Mouse (Mus musculus): ENCODE results near the gene Cd209d. TPM values are rescaled to one million over a fixed set of nuclear protein-coding genes. Genes with fewer than 3 reads are reported as not detected.
"Not testable (repeated sequence)": the region's sequence is repeated elsewhere in the genome, so short reads cannot be mapped to it uniquely, and the experiment has no call there.

Gene Cd209d
- not detected in 2 replicates for polyA plus RNA-seq (2014; fragmentation: Nextera tagmentation; extraction: Ambion mirVana)

GRCm38 (mm10) chr8:3878455-3878854 lies at the start of gene Cd209d:
Gene Cd209d, minus strand, starts transcription at chr8:3878555.
- H3K9ac ChIP-seq (ENCODE audit: low read length): no peak within 1 kb of the TSS
- ATAC-seq (ENCODE audit: low FRiP score) (no peak), DNase-seq (ENCODE audit: low spot score, missing footprints) (no peak)
- no peak within 1 kb of the TSS for H3K27ac ChIP-seq (ENCODE audit: low read depth, low read length)
- H3K36me3 ChIP-seq (ENCODE audit: control insufficient read depth, insufficient read depth, low read length): no peaks in the 10 kb centered on the region
- no peaks in the 10 kb centered on the region for H3K27me3 ChIP-seq (ENCODE audit: control insufficient read depth, insufficient read depth, low read length)
- peaks cover 24% of the 10 kb centered on the region; the same call in 1 of the 2 replicates for H3K9me3 ChIP-seq (ENCODE audit: control insufficient read depth, low read length)
- H3K4me2 ChIP-seq: no peak within 1 kb of the TSS
- 80% methylated on average over 4 of the region's 4 CpGs for WGBS
- no peaks in the 10 kb centered on the region for H3K4me1 ChIP-seq (ENCODE audit: control insufficient read depth, insufficient read depth, low read length)
- no peak within 1 kb of the TSS for H3K4me3 ChIP-seq (ENCODE audit: low read depth, low read length)

DNA sequence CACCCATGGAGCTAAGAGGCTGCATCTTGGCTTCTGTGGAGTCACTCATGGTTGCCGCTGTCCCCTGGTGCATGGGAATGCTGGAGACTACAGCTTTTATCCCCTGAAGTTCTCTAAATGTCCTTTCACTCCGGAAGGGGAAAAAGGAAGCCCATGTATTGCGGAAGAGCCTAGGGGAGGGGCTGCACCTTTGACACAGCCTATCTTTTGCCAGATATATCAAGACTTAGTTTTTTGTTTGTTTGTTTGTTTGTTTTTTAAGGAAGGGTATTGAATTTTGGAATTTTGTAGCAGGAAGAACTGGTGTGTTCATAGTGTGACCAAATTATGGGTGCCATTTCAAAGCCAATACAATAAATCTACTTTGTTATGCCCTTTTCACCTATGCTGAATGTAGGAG lies 48.4 kb upstream of the Cd209d start, which contains the start of gene Cd209b:
Gene Cd209b (minus strand): TSS at position 101 of the 400 bp plus-strand sequence.
- no peak within 1 kb of the TSS for H3K4me3 ChIP-seq (ENCODE audit: low read depth, low read length)
- ATAC-seq (ENCODE audit: low FRiP score): no peak
- no peak within 1 kb of the TSS for H3K27ac ChIP-seq (ENCODE audit: low read depth, low read length)
- H3K4me2 ChIP-seq: no peak within 1 kb of the TSS
- peaks cover 21% of the 10 kb centered on the region for H3K9me3 ChIP-seq (ENCODE audit: control insufficient read depth, low read length)
- H3K4me1 ChIP-seq (ENCODE audit: control insufficient read depth, insufficient read depth, low read length): no peaks in the 10 kb centered on the region
- WGBS: 90% methylated on average over 3 of the region's 3 CpGs
- no peaks in the 10 kb centered on the region for H3K27me3 ChIP-seq (ENCODE audit: control insufficient read depth, insufficient read depth, low read length)
- no peak for DNase-seq (ENCODE audit: low spot score, missing footprints)
- H3K9ac ChIP-seq (ENCODE audit: low read length): no peak within 1 kb of the TSS
- no peaks in the 10 kb centered on the region for H3K36me3 ChIP-seq (ENCODE audit: control insufficient read depth, insufficient read depth, low read length)

- 74% methylated on average over 2 of the region's 2 CpGs for WGBS
- Histone ChIP-seq H3K27me3 (ENCODE audit: control insufficient read depth, insufficient read depth, low read length) (no peaks in the 10 kb centered on the region), H3K4me2 (no peak overlapping the region), H3K4me1 (ENCODE audit: control insufficient read depth, insufficient read depth, low read length) (no peaks in the 10 kb centered on the region), H3K4me3 (ENCODE audit: low read depth, low read length) (no peak overlapping the region), H3K36me3 (ENCODE audit: control insufficient read depth, insufficient read depth, low read length) (no peaks in the 10 kb centered on the region), H3K9ac (ENCODE audit: low read length) (no peak overlapping the region), H3K27ac (ENCODE audit: low read depth, low read length) (no peak overlapping the region), H3K9me3 (ENCODE audit: control insufficient read depth, low read length) (peaks cover 28% of the 10 kb centered on the region; the same call in 1 of the 2 replicates)
- ATAC-seq (ENCODE audit: low FRiP score) (no peak), DNase-seq (ENCODE audit: low spot score, missing footprints) (no peak)
These were observed 2.2 kb downstream of the Cd209d start for GRCm38 (mm10) chr8:3876121-3876520.

GRCm38 (mm10) chr8:3862736-3863135 lies 15.6 kb downstream of the Cd209d start:
- not testable (repeated sequence) for H3K9ac ChIP-seq (ENCODE audit: low read length); H3K4me2 ChIP-seq; H3K4me1 ChIP-seq (ENCODE audit: control insufficient read depth, insufficient read depth, low read length); H3K4me3 ChIP-seq (ENCODE audit: low read depth, low read length); H3K36me3 ChIP-seq (ENCODE audit: control insufficient read depth, insufficient read depth, low read length); H3K27ac ChIP-seq (ENCODE audit: low read depth, low read length); H3K27me3 ChIP-seq (ENCODE audit: control insufficient read depth, insufficient read depth, low read length); DNase-seq (ENCODE audit: low spot score, missing footprints); ATAC-seq (ENCODE audit: low FRiP score); H3K9me3 ChIP-seq (ENCODE audit: control insufficient read depth, low read length)

GRCm38 (mm10) chr8:3854209-3854608 lies 24.1 kb downstream of the Cd209d start, which contains the start of gene Cd209e:
Gene Cd209e, minus strand, starts transcription at chr8:3854309.
- Histone ChIP-seq H3K27ac (ENCODE audit: low read depth, low read length) (no peak within 1 kb of the TSS), H3K4me3 (ENCODE audit: low read depth, low read length) (no peak within 1 kb of the TSS), H3K27me3 (ENCODE audit: control insufficient read depth, insufficient read depth, low read length) (no peaks in the 10 kb centered on the region), H3K4me1 (ENCODE audit: control insufficient read depth, insufficient read depth, low read length) (no peaks in the 10 kb centered on the region), H3K9me3 (ENCODE audit: control insufficient read depth, low read length) (peaks cover 3% of the 10 kb centered on the region; the same call in 1 of the 2 replicates), H3K4me2 (no peak within 1 kb of the TSS), H3K9ac (ENCODE audit: low read length) (no peak within 1 kb of the TSS), H3K36me3 (ENCODE audit: control insufficient read depth, insufficient read depth, low read length) (no peaks in the 10 kb centered on the region)
- ATAC-seq (ENCODE audit: low FRiP score) (no peak), DNase-seq (ENCODE audit: low spot score, missing footprints) (no peak)
- WGBS: 62% methylated on average over 2 of the region's 2 CpGs

Other genes starting within 250 kb of the Cd209d start
- gene Stxbp2, start 247.6 kb downstream of the Cd209d start, polyA plus RNA-seq (2014; fragmentation: Nextera tagmentation; extraction: Ambion mirVana): 16.7 and 18.1 TPM in 2 replicates
- 0.15 TPM in 1 of 2 replicates, not detected in the other for gene Retn, start 222.8 kb downstream of the Cd209d start, polyA plus RNA-seq (2014; fragmentation: Nextera tagmentation; extraction: Ambion mirVana)
- 0.20 and 0.28 TPM in 2 replicates for gene Mcemp1, start 212.8 kb downstream of the Cd209d start, polyA plus RNA-seq (2014; fragmentation: Nextera tagmentation; extraction: Ambion mirVana)
- 5.4 and 6.8 TPM in 2 replicates for gene Fcor, start 206.2 kb downstream of the Cd209d start, polyA plus RNA-seq (2014; fragmentation: Nextera tagmentation; extraction: Ambion mirVana)
- 41.0 and 43.3 TPM in 2 replicates for gene Trappc5, start 202.3 kb downstream of the Cd209d start, polyA plus RNA-seq (2014; fragmentation: Nextera tagmentation; extraction: Ambion mirVana)
- 0.11 and 0.27 TPM in 2 replicates for gene Fcer2a, start 184.4 kb downstream of the Cd209d start, polyA plus RNA-seq (2014; fragmentation: Nextera tagmentation; extraction: Ambion mirVana)
- not detected in 2 replicates for gene Clec4g, start 157.9 kb downstream of the Cd209d start, polyA plus RNA-seq (2014; fragmentation: Nextera tagmentation; extraction: Ambion mirVana)
- gene Cd209a, start 129.6 kb downstream of the Cd209d start, polyA plus RNA-seq (2014; fragmentation: Nextera tagmentation; extraction: Ambion mirVana): not detected in 2 replicates
- gene Cd209e, start 24.2 kb downstream of the Cd209d start, polyA plus RNA-seq (2014; fragmentation: Nextera tagmentation; extraction: Ambion mirVana): not detected in 2 replicates
- not detected in 2 replicates for gene Cd209b, start 48.3 kb upstream of the Cd209d start, polyA plus RNA-seq (2014; fragmentation: Nextera tagmentation; extraction: Ambion mirVana)
- 0.40 and 0.56 TPM in 2 replicates for gene Cd209c, start 76.2 kb upstream of the Cd209d start, polyA plus RNA-seq (2014; fragmentation: Nextera tagmentation; extraction: Ambion mirVana)
- not detected in 2 replicates for gene Cd209f, start 227.3 kb upstream of the Cd209d start, polyA plus RNA-seq (2014; fragmentation: Nextera tagmentation; extraction: Ambion mirVana)

Data from midbrain, embryonic 11.5 days (tissue).